Mouse (Mus musculus): Measurements from ENCODE around the gene Trnau1ap.
"Not testable (repeated sequence)": the region's sequence is repeated elsewhere in the genome, so short reads cannot be mapped to it uniquely, and the experiment has no call there.

Gene Trnau1ap

DNA sequence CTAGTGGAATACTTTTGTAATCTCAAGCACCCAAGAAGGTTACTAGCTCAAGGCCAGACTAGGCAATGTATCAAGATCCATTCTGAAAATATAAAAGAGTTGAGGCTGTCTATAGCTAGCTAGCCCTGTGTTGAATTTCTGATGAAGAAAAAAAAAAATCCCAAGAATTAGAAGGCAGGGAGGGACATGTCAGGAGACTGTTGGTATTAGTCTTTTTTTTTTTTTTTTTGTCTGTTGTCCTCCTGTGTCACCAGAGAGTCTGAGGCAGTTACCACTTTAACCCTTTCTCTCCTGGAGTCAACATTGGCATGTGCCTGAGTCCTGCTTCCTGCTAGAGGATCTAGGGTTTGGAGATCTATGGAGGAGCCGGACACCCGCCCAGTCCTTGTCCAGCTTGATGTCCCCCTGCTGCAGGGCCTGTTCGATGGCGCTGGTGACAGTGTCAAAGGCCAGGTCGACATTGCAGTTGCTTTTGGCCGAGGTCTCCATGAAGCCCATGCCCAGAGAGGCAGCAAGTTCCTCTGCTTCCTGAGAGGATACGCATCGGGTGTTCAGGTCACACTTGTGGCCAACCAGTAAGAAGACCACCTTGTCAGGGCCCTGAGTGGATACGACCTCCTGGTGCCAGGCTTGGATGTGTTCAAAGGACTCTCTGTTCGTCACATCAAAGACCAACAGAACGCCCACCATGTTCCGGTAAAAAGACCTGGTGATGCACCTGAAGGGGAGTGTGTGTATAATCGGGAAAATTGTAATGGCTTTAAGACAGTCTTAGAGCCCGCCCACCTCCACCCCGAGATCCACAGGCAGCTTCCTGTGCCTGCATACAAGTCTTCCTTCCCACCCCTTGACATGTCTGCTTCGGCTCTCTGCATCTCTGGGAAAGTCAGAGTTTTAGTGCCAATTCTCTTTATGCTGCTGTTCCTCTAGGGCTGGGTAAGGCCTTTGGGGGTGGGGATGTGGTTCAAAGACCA, 27.1 kb downstream of the Trnau1ap start:
- DNase-seq (ENCODE audit: extremely low read depth, low read depth): no peak

DNA sequence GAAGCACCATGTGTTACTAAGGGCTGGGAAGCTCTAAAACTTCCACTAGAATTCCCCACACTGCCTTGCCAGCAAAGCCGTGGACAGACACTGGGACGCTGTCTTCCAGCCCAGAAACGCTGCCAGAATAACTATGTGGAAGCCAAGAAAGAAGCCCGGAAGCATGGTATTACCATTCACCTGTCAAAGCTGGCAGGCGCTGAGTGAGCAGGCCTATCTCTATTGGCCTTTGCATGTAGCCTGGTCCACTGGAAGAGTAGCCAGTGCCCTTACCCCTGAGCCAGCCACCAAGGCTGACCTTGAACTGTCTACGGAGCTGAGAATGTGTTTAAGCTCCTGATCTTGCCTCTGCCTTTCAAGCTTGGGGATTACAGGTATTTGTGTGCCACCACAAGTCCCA, 27.9 kb downstream of the Trnau1ap start:
- no peak for DNase-seq (ENCODE audit: extremely low read depth, low read depth)

DNA sequence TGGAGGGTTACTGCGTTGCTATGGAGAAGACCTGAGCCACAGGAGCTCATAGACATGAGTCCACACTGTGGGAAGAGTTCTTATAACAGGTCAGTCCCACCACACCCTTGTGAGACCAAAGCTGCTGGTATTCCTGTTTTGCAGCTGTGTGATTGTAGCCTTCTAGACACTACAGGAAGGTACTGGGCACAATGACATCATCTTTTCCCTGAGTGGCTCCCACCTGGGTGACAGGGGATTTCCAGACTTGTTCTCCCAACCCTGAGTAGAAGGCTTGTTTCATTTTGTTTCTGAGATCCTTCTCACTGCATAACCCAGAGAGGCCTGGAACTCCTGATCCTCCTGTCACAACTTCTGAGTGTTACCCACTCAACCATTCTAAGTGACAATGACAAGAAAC, 29.5 kb downstream of the Trnau1ap start:
- no peak for DNase-seq (ENCODE audit: extremely low read depth, low read depth)

DNA sequence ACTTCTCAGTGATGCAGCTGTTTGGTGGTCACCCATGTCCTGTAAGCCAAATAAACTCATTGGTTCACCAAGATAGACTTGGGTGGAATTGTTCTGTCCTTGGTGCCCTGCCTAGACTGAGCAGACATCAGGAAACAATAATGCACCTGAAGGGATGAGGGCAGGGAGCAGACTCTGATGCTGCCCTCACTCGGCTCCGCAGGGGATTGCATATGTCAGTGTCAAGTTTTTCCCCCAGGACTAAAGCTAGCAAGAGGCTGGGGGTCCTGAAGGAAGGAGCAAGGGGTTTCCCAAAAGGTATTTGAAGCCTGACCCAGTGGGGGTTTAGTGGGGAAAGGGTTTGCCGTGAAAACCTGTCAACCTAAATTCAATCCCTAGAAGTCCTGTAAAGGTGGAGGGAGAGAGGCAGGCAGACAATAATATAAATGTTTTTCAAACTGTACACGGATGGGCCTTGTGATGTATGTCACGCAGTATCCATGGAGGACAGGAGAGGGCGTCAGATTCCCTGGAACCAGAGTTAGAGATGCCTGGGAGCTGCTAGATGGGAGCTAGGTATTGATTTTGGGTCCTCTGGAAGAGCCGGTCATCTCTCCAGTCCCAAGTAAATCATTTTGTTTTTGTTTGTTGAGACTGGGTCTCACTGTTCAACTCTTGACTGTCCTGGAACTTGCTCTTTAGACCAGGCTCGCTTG, 33.5 kb downstream of the Trnau1ap start:
- DNase-seq (ENCODE audit: extremely low read depth, low read depth): no peak

DNA sequence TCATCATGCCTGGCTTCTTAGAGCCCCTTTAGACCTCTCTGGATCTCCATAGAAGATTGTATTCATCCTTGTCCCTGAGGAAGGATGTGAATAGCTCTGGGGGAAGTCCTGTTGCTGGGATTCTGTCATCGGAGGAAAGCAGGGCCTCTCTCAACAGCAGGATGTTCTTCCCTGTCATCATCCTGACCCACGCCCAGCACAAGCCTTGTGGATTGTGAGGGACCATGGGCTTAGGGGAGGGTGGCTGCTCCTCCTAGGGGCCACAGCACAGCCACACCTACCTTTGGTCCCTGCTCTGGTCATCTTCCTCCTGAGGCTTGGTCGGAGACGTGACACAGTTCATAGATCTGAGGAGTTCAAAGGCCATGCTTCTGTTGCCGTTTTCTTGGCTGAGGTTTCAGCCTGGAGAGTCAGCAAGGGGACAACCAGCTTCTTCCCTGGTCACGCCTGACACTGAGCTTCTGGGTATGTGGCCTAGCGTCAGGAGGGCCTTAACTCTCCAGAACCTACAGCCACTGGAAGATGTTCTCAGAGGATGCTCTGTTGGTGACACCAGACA, 35.6 kb downstream of the Trnau1ap start:
- DNase-seq (ENCODE audit: extremely low read depth, low read depth): no peak

DNA sequence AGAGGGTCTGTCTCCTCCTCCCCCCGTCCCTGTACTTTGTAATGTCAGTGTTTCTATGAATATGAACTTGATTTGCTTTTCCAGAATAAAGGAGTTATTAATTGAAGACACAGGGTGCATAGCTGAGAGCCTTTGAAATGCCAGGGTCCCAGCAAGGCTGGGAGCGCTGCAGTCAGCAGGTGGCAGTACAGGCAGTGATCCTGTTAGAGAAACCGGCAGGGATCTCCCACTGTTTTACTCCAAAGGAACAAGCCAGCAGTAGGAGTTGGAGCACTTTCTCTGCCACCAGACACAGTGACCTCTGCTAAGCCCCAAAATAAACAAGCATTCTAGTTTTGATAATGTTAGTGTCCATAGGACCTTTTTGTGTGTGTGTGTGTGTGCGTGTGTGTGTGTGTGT, 36.4 kb downstream of the Trnau1ap start:
- no peak for DNase-seq (ENCODE audit: extremely low read depth, low read depth)

DNA sequence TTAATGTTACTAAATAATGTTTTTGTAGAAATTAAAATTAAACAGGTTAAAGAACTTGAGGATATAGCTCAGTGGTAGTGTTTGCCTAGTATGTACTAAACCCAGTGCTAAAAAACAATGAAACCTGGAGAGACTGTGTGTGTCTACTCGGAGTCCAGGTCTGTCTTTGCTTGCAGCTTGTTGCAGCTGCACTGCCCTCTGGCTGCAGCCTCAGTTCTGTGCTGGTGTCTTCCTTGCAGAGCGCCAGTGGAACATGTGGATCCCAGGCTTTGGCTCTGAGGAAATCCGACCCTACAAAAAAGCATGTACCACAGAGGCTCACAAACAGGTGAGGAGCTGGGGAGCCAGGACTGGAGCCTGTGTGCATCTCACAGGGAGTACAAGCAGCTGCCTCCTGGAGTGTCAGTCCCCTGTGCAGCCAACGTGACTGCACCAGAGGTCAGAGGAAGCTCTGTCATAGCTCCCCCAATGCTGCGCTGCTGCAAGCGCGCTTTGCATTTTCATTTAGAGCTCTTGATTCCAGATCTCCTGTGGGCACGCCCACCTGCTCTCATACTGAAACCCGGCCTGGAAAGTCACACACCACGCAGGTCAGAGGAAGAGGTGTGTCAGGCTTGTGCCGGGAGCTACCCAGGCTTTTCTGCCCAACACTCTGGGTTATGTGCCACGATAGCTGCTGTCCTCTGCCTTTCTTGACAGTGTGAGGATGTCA, 37.6 kb downstream of the Trnau1ap start:
- no peak for DNase-seq (ENCODE audit: extremely low read depth, low read depth)

DNA sequence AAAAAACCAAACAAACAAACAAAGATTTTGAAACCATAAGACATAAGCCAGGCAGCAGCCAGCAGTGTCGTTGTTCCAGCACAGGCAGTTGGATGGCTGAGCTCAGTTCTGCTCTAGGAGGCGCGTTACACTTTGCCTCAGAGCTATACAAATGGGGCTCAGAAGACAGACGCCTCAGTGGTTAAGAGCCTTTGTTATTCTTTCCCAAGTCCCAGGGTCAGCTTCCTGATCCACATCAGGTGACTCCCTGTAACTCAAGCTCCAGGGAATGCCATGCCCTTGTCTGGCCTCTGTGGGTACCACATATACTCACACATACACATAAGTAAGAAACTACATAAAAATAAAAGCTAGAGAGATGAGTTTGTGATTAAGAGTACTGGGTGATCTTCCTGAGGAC, 38.3 kb downstream of the Trnau1ap start:
- DNase-seq (ENCODE audit: extremely low read depth, low read depth): no peak

DNA sequence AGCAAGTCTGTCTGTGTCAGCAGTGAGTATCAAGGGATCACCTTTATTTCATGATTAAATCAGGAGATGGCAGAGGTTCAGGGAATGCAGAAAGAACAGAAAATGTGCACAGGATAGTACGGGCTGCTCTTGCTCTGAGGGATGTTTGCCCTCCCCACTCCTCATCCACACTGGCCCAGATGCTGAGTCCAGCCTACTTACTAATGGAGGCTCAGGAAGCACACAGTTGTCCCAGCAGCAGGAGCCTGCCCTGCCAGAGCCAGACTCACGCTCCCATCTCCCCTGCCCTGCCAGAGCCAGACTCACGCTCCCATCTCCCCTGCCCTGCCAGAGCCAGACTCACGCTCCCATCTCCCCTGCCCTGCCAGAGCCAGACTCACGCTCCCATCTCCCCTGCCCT, 40.5 kb downstream of the Trnau1ap start:
- not testable (repeated sequence) for DNase-seq (ENCODE audit: extremely low read depth, low read depth)

DNA sequence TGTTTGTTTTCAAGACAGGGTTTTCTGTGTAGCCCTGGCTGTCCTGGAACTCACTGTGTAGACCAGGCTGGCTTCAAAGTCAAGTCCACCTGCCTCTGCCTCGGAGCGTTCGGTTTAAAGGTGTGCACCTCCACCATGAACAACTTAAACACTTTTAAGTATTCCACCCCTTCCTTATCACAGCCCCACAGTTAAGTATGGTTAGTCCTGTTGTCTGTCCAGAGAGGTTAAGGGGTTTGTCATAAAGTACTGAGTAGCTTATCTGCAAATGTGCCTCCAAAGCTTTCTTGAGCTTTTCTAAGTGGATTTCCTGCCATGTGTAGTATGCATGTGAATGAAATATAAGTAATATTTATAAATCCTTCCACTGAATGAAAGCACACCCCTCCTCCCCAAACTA, 53.4 kb downstream of the Trnau1ap start:
- no peak for DNase-seq (ENCODE audit: extremely low read depth, low read depth)

DNA sequence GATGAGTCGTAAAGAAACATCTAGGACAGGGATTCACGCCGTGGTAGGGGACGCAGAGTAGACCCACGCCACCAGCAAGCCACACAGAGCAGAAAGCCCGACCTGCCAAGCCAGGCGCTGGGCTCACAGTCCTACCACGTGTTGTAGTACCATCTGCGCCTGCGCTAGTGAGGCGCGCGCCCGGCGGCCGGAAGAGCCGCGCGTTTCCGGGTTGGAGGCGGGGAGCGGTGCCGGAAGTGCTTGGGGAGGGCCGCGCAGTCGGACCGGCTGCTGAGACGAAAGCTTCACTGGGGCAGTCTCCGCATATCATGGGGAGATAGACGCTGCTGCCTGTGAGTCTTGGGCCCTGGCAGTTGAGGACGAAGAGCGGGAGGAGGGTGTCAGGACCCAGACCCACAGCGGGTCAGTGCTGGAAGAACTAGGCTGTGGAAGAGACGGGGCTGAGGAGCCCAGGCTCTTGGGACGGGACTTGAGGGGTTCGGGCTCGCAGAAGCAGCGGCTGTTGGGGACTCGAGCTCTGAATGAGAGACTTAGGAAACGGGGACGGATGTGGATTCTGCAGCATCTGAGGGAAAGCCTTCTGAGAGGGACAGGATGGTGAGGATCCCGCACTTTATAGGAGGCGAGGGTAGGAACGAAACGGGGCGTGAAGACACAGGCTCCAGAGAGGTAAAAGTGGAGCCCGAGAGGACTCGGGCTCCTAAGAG, 55.0 kb downstream of the Trnau1ap start, which contains the start of gene Taf12:
Taf12 (plus strand) TSS at position 220 of the 707 bp plus-strand sequence.
- DNase-seq (ENCODE audit: extremely low read depth, low read depth): peak; percentile 85

DNA sequence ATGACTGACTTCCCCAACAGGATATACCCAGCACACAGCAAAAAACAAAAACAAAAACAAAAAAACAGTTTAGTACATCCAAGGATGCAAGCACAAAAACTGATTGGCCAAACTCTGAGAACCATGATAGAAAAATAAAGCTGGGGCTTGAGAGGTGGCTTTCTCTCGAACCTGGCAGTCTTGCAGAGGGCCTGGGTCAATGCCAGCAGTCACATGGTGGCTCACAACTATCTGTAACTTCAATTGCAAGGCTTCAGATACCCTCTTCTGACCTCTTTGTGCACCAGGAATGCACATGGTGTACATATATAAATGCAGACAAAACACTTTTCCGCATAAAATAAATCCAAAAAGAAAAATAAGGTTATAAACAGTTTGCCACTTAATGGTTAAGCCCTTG, 56.2 kb downstream of the Trnau1ap start:
- DNase-seq (ENCODE audit: extremely low read depth, low read depth): no peak

DNA sequence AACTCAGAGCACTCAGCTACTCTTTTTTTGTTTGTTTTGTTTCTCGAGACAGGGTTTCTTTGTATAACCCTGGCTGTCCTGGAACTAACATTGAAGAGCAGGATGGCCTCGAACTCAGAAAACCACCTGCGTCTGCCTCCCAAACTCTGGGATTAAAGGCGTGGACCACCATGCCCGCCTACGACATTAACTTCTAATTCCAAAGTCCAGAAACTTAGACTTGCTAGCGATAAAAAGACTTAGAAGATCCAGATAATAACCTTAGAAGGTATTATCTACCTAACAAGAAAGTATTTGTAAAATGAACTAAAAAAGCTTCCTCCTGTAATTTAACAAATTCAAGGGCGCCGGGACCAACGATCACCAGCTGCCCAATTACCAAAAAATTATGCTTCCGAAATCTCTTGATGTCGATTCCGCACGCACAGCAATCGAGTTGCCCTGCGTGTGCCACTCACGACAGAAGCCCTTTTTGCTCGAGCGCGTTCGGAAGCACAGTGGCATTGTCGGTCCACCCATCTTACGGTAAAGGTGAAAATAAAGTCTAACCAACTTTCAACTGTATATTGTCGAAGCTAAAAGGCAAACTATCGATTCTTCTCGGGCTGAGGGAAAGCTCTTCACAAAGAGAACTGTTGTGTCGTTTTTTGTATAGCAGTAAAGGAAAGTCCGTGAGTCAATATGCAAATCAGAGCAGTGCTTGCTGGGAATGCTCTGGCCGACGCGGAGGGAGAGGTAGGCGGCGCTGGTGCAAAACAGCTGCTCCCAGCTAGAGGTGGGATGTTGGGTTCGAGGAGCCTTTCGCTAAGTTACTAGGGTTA, 59.4 kb downstream of the Trnau1ap start:
- peak; percentile 98 for DNase-seq (ENCODE audit: extremely low read depth, low read depth)

DNA sequence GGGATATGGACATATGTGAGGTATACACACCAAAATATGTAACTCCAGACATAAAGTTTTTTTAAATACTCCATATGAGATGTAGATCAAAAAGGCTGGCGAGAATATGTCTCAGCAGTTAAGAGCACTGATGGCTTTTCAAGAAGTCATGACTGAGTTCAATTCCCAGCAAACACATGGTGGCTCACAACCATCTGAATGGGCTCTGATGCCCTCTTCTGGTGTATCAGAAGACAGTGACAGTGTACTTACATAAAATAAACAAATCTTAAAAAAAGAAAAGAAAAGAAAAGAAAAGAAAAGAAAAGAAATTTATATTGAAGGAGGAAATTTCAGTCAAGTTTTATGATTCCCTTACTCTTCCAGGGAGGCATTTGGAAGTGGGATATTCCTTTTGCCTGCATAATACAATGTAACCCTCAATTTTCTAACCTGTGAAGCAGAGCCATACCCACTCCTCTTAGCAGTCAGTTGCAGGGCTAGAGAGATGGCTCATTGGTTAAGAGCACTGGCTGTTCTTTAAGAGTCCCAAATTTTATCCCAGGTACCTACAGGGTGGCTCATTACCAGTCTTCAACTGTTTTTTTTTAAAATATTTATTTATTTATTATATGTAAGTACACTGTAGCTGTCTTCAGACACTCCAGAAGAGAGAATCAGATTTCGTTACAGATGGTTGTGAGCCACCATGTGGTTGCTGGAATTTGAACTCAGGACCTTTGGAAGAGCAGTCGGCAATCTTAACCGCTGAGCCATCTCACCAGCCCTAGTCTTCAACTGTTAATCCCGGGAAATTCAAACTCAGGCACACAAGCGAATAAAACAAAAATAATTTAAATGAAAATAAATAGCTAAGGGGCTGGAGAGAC, 60.2 kb downstream of the Trnau1ap start:
- DNase-seq (ENCODE audit: extremely low read depth, low read depth): peak; percentile 62

DNA sequence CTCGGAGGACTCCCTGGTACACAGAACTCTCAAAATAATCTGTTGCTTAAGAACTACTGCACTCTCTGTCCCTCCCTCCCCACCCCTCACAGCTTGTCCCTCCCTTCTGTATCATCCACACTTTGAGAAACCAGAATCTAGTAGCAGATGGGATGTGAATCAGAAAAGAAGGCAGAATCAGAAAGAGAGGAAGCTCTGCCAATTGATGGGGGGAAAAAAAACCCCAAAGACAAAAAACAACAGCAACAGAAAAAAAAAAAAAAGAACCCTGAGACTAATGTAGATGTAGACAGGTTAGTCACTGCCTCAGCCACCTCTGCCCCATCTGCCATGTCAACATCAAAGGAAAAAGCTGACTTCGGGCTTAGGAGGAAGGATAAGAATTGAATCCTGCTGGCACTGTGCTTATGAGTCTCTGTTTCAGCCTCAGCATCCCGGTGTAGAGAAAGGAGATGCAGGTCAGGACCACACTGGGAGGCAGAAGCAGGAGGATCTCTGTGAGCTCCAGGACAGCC, 62.4 kb downstream of the Trnau1ap start:
- DNase-seq (ENCODE audit: extremely low read depth, low read depth): no peak

DNA sequence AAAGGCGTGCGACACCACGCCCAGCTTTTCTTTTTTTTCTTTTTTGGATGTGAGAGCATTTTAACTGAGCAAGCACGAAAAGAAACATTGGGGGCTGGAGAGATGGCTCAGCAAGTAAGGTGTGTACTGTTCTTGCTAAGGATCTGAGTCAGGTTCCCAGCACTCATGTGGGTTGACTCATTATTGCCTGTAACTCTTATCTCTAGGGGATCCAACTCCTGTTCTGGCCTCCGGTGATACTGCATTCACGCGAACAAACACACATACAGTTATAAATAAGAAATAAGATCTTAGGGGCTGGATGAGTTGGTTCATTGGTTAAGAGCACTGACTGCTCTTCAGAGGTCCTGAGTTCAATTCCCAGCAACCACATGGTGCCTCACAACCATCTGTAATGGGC, 66.0 kb downstream of the Trnau1ap start:
- DNase-seq (ENCODE audit: extremely low read depth, low read depth): no peak

DNA sequence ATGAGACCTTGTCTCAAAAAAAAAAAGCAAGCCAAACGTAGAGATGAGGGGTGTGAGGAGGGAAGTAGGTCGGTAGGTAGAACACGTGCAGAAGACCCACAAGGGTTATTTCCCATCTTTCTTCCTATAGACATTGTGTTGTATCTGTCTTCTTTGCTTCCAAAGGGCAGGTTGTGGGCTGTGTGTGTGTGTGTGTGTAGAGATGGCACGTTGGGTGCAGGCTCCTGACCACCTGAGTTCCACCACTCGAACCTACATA, 67.1 kb downstream of the Trnau1ap start:
- no peak for DNase-seq (ENCODE audit: extremely low read depth, low read depth)

Data from MEL-GATA-1-ER (cell line).